Mouse (Mus musculus) colon, adult 2 months (tissue): Measurements from ENCODE around the gene Gm28551. TPM values are rescaled to one million over a fixed set of nuclear protein-coding genes. Genes with fewer than 3 reads are reported as not detected.

Source experiments
- polyA plus RNA-seq: library from polyadenylated mRNA; depleted of rRNA; stranded (reverse); fragments of >200 nt; gene quantifications from 2 replicates; pipeline ENCODE4 v1.2.3, GENCODE M21; 2012; rRNA removed

Gm28551 gene
- polyA plus RNA-seq = not detected in 2 replicates

GRCm38 (mm10) chr1:53352327-53353261, at the start of gene Gm28551, which contains the start of the genes Asdurf and Asnsd1:
Gene Gm28551 (minus strand): TSS chr1:53352667.
Gene Asdurf (minus strand): TSS chr1:53352619.
Gene Asnsd1 (minus strand): TSS chr1:53352752.

GRCm38 (mm10) chr1:53312989-53313967, 39.2 kb downstream of the Gm28551 start, which contains the start of gene Osgepl1:
Gene Osgepl1 (plus strand): TSS chr1:53313624.

GRCm38 (mm10) chr1:53296581-53297383, 55.7 kb downstream of the Gm28551 start, which contains the start of the genes Pms1, Ormdl1 and Gm28778:
Gene Pms1 (minus strand): TSS chr1:53297018.
Gene Ormdl1 (plus strand): TSS chr1:53297095.
Gene Gm28778 (plus strand): TSS chr1:53297111.

Other genes starting within 250 kb of the Gm28551 start
- not detected in 2 replicates for gene 1700019A02Rik, start 165.0 kb downstream of the Gm28551 start, polyA plus RNA-seq
- 0.80 and 1.1 TPM in 2 replicates for gene Pms1, start 55.6 kb downstream of the Gm28551 start, polyA plus RNA-seq
- 3.5 and 4.3 TPM in 2 replicates for gene Ormdl1, start 55.6 kb downstream of the Gm28551 start, polyA plus RNA-seq
- 20.6 and 26.4 TPM in 2 replicates for gene Gm28778, start 55.6 kb downstream of the Gm28551 start, polyA plus RNA-seq
- 1.3 and 1.5 TPM in 2 replicates for gene Osgepl1, start 39.0 kb downstream of the Gm28551 start, polyA plus RNA-seq
- not detected in 2 replicates for gene Asdurf, start within 50 bp of the Gm28551 start, polyA plus RNA-seq
- gene Asnsd1, start 85 bp upstream of the Gm28551 start, polyA plus RNA-seq = 3.1 and 3.2 TPM in 2 replicates